Mouse (Mus musculus): ENCODE measurements at regions not wholly inside any gene's neighbourhood (a gene's known extent, or its start where the extent isn't known, plus 50 kb on each side); places are given as distances from the start of the nearest gene placed in this dataset.

GRCm38 (mm10) chr9:91574156-91574555 lies 208.5 kb upstream of the Zic1 start:
- TF ChIP-seq CTCF (IDR thresholded peaks at IDR 0.05; ENCODE audit: low read depth) (no peak), EP300 (IDR thresholded peaks at IDR 0.05; ENCODE audit: low read depth) (no peak)

All from heart, postnatal 0 days (tissue).